Mouse (Mus musculus) B cell, adult (primary cell): ENCODE measurements around the gene Rad51ap1. TPM values are rescaled to one million over a fixed set of nuclear protein-coding genes. Genes with fewer than 3 reads are reported as not detected.

ENCODE experiments used
- total RNA-seq: library from RNA; stranded (reverse); gene quantifications from 4 replicates; pipeline ENCODE4 v1.2.4, GENCODE M21; 2023; ENCODE audit not compliant: inconsistent age

Gene Rad51ap1
- total RNA-seq: 2.1 to 4.6 TPM (median 3.3 TPM) in 4 replicates

DNA sequence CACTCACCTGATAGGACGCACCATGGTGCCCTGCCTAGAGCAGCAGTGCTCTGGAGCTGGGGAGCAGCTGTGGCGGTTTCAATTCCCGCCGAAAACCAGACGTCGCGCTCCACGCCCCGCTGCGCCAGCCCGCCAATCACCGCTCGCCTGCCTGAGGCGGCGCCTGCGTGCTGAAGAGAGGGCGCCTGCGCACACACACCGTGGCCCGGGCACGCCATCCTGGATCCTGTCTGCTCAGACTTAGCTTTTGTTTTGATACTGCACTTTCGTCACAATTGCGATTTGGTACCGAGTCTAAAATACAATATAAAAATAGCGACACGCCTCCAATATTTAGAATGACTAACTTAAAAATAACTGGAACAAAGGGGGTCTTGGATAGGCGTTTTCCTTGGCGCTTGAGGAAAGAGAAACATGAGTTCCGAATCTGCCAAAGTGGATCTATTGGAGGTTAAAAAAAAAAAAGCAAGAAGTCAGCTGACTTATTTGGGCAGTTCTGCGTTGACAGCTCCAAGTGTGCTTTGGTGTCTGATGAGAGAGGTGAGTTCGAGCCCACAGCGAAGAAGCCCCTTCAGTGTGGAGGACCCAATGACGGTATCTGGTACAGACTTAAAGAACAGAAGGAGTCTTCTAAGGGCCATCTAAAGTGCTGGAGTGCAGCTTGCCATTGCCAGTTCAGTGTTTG, at the start of gene Rad51ap1, which contains the start of gene D6Wsu163e:
Gene Rad51ap1, minus strand, starts transcription at position 101 of the 685 bp plus-strand sequence.
Gene D6Wsu163e, plus strand, starts transcription at position 476 of the 685 bp plus-strand sequence.

DNA sequence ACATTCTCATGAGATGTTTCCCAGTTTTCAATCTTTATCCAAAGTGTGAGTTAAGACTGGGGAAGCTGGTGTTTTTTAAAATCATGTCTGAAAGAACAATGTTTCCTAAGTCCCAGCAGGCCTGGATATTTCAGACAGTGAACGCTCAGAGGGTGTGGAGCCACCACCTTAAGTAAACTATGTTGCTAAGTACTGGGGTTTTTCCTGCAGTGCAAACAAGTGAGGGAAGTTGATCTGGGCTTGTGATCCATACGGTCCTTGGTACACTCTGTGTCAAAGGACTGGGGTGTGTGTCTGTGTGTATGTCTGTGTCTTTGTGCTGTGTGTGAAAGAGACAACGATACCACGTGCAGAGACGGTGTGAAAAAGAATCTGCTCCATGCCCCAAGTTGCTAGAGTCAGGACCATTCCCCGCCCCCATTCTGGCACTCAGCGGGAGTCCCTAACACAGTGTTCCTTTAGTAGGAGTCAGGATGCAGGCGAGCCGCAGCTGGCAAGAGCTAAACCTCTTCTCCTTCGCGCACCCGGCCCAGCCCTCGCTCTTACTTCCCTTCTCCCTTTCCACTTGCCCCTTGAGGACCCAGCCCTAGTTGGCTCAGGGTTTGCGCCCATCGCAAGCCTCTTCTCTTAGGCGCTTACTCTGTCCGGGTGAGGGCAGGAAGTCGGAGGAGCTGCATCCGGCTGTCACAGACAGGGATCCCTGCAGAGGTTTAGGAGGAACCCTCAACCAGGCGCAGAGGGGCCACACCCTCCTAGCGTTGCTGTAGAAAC, 18.1 kb downstream of the Rad51ap1 start, which contains the start of gene Dyrk4:
Gene Dyrk4, minus strand, starts transcription at position 729 of the 771 bp plus-strand sequence.

Other genes starting within 250 kb of the Rad51ap1 start
- gene Kcna6, start 198.9 kb downstream of the Rad51ap1 start, total RNA-seq: not detected in 4 replicates
- gene Ndufa9, start 90.5 kb downstream of the Rad51ap1 start, total RNA-seq: 48.5 to 58.1 TPM (median 53.6 TPM) in 4 replicates
- not detected in 4 replicates for gene Akap3, start 86.5 kb downstream of the Rad51ap1 start, total RNA-seq
- 1.6 to 2.4 TPM (median 1.7 TPM) in 4 replicates for gene Dyrk4, start 17.7 kb downstream of the Rad51ap1 start, total RNA-seq
- gene D6Wsu163e, start 375 bp upstream of the Rad51ap1 start, total RNA-seq: 37.6 to 40.9 TPM (median 38.6 TPM) in 4 replicates
- gene Fgf6, start 76.0 kb upstream of the Rad51ap1 start, total RNA-seq: not detected in 4 replicates
- gene Fgf23, start 133.3 kb upstream of the Rad51ap1 start, total RNA-seq: not detected in 4 replicates
- 9.5 to 10.9 TPM (median 9.8 TPM) in 4 replicates for gene Tigar, start 170.0 kb upstream of the Rad51ap1 start, total RNA-seq
- gene Ccnd2, start 212.6 kb upstream of the Rad51ap1 start, total RNA-seq: 72.1 to 113 TPM (median 104 TPM) in 4 replicates